Mouse (Mus musculus) midbrain, embryonic 13.5 days (tissue): ENCODE data around the gene Tent5c. TPM values are rescaled to one million over a fixed set of nuclear protein-coding genes. Genes with fewer than 3 reads are reported as not detected.

ENCODE experiments used
- ATAC-seq: fragments of 200-750 bp; cut with Nextera tagmentation; 2 replicates; pipeline ENCODE4 v1.8.0; 2017; ENCODE audit warnings: mild to moderate bottlenecking, moderate TSS enrichment, moderate library complexity
- H3K27ac ChIP-seq: fragments of 300-500 bp; sonication (generic); 2 replicates; pipeline ENCODE4 v1.5.1; 2015; ENCODE audit warnings: inconsistent platforms, mild to moderate bottlenecking, moderate library complexity
- H3K27me3 ChIP-seq: fragments of 300-500 bp; sonication (generic); 2 replicates; pipeline ENCODE4 v1.6.1; 2015; ENCODE audit warnings: mild to moderate bottlenecking, inconsistent platforms
- H3K36me3 ChIP-seq: fragments of 300-500 bp; sonication (generic); 2 replicates; pipeline ENCODE4 v1.6.1; 2015; ENCODE audit warnings: mild to moderate bottlenecking, inconsistent platforms
- H3K4me1 ChIP-seq: fragments of 300-500 bp; sonication (generic); replicated peaks from 2 replicates; pipeline ENCODE4 v1.6.1; 2015; ENCODE audit warnings: inconsistent platforms
- H3K4me2 ChIP-seq: fragments of 300-500 bp; sonication (generic); replicated peaks from 2 replicates; pipeline ENCODE4 v1.6.1; 2015; ENCODE audit warnings: moderate library complexity, mild to moderate bottlenecking, inconsistent platforms
- H3K4me3 ChIP-seq: fragments of 300-500 bp; sonication (generic); replicated peaks from 2 replicates; pipeline ENCODE4 v1.5.1; 2015; ENCODE audit warnings: mild to moderate bottlenecking, inconsistent platforms
- H3K9ac ChIP-seq: fragments of 300-500 bp; sonication (generic); replicated peaks from 2 replicates; pipeline ENCODE4 v1.6.1; 2015; ENCODE audit warnings: mild to moderate bottlenecking, inconsistent platforms
- H3K9me3 ChIP-seq: fragments of 300-500 bp; sonication (generic); 2 replicates; pipeline ENCODE4 v1.6.1; 2016; ENCODE audit warnings: mild to moderate bottlenecking, inconsistent platforms
- WGBS: fragments of 180-500 bp; shearing (Covaris S2); methylation state at CpG from one replicate; pipeline ENCODE4 v1.1.7; 2015; 5-methylcytosine and 5-hydroxymethylcytosine counted together
- polyA plus RNA-seq: library from polyadenylated mRNA; unstranded; fragments of >200 nt; fragmentation: Nextera tagmentation; extraction: Ambion mirVana; gene quantifications from 2 replicates; pipeline ENCODE4 v1.2.1, GENCODE M21; 2015

Tent5c gene
- polyA plus RNA-seq: 3.9 and 4.8 TPM in 2 replicates

GRCm38 (mm10) chr3:100489133-100490009, at the start of gene Tent5c:
TSS of gene Tent5c (minus strand) at chr3:100489324.
- ATAC-seq: peak; percentile 88
- WGBS: under 1% methylated on average over 70 of the region's 73 CpGs
- H3K36me3 ChIP-seq: no peaks in the 10 kb centered on the region
- no peak within 1 kb of the TSS for H3K27ac ChIP-seq
- H3K4me2 ChIP-seq: peak within 1 kb of the TSS; percentile 96
- peaks cover 29% of the 10 kb centered on the region for H3K4me1 ChIP-seq
- H3K9me3 ChIP-seq: no peaks in the 10 kb centered on the region
- H3K9ac ChIP-seq: peak within 1 kb of the TSS; percentile 56
- peaks cover 59% of the 10 kb centered on the region for H3K27me3 ChIP-seq
- peak within 1 kb of the TSS; percentile 70 for H3K4me3 ChIP-seq

DNA sequence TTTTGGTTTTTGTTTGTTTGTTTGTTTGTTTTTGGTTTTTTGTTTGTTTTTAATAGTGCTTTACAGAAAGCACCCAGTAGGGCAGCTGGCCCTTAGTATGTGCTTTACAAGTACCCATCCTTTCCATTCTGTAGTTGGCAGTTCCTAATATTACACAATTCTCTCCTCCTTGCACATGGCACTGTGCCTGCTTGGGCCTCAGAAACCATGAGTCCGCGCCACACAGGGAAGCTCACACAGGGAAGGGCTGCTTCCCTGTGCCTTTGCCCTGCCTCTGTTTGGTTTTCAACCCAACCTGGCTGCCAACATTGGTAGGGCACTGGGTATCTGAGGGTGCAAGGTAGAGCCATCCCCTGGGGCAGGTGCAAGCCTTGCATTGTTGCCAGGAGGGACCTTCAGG, 47.6 kb upstream of the Tent5c start:
- H3K27me3 ChIP-seq: no peaks in the 10 kb centered on the region
- no peak overlapping the region for H3K27ac ChIP-seq
- no peaks in the 10 kb centered on the region for H3K4me1 ChIP-seq
- no peaks in the 10 kb centered on the region for H3K36me3 ChIP-seq
- H3K9me3 ChIP-seq: no peaks in the 10 kb centered on the region
- H3K4me2 ChIP-seq: no peak overlapping the region
- H3K9ac ChIP-seq: no peak overlapping the region
- ATAC-seq: no peak
- 89% methylated on average over 2 of the region's 2 CpGs for WGBS
- H3K4me3 ChIP-seq: no peak overlapping the region

- ATAC-seq: no peak
- H3K27ac ChIP-seq: no peak overlapping the region
- H3K4me1 ChIP-seq: no peaks in the 10 kb centered on the region
- no peak overlapping the region for H3K4me3 ChIP-seq
- no peak overlapping the region for H3K4me2 ChIP-seq
- no peaks in the 10 kb centered on the region for H3K9me3 ChIP-seq
- H3K36me3 ChIP-seq: no peaks in the 10 kb centered on the region
- no peaks in the 10 kb centered on the region for H3K27me3 ChIP-seq
- H3K9ac ChIP-seq: no peak overlapping the region
- WGBS: 76% methylated on average over 4 of the region's 4 CpGs
These were observed 46.8 kb upstream of the Tent5c start for GRCm38 (mm10) chr3:100535902-100536301.

DNA sequence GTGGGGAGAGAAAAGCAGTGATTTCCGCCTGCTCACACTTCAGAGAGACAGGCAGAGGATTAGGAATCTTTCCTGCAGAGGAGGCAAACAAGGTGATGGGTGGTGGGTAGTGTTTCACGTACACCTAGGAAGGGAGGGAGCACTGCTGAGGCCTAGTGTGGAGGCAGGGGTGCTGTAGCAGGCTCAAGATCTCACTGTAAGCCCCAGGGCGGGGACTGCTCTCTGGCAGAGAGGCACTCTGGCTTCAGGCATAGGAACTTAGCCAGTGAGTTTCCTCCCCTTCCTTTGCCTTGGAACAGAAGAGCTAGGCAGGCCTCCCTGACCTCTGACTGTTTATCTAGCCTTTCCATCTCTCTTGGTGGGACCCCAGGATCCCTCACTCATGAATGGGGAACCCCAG, 46.2 kb upstream of the Tent5c start:
- 51% methylated on average over 3 of the region's 3 CpGs for WGBS
- ATAC-seq: no peak
- Histone ChIP-seq H3K36me3 (no peaks in the 10 kb centered on the region), H3K27ac (no peak overlapping the region), H3K9me3 (no peaks in the 10 kb centered on the region), H3K27me3 (no peaks in the 10 kb centered on the region), H3K4me1 (no peaks in the 10 kb centered on the region), H3K4me2 (no peak overlapping the region), H3K9ac (no peak overlapping the region), H3K4me3 (no peak overlapping the region)

- WGBS: 84% methylated on average over 3 of the region's 3 CpGs
- ATAC-seq: no peak
- H3K27me3 ChIP-seq: no peaks in the 10 kb centered on the region
- H3K9ac ChIP-seq: no peak overlapping the region
- no peaks in the 10 kb centered on the region for H3K9me3 ChIP-seq
- H3K27ac ChIP-seq: no peak overlapping the region
- H3K36me3 ChIP-seq: no peaks in the 10 kb centered on the region
- H3K4me2 ChIP-seq: no peak overlapping the region
- H3K4me3 ChIP-seq: no peak overlapping the region
- no peaks in the 10 kb centered on the region for H3K4me1 ChIP-seq
These were observed 45.3 kb upstream of the Tent5c start for GRCm38 (mm10) chr3:100534394-100534793.

- no peak overlapping the region for H3K9ac ChIP-seq
- H3K27ac ChIP-seq: no peak overlapping the region
- H3K36me3 ChIP-seq: no peaks in the 10 kb centered on the region
- no peak overlapping the region for H3K4me2 ChIP-seq
- H3K4me3 ChIP-seq: no peak overlapping the region
- H3K4me1 ChIP-seq: no peaks in the 10 kb centered on the region
- ATAC-seq: no peak
- no peaks in the 10 kb centered on the region for H3K27me3 ChIP-seq
- H3K9me3 ChIP-seq: no peaks in the 10 kb centered on the region
These were observed 44.3 kb upstream of the Tent5c start for GRCm38 (mm10) chr3:100533429-100533828.

GRCm38 (mm10) chr3:100530919-100531318, 41.8 kb upstream of the Tent5c start:
- H3K4me2 ChIP-seq: no peak overlapping the region
- no peak overlapping the region for H3K27ac ChIP-seq
- H3K4me1 ChIP-seq: no peaks in the 10 kb centered on the region
- H3K27me3 ChIP-seq: no peaks in the 10 kb centered on the region
- H3K9me3 ChIP-seq: no peaks in the 10 kb centered on the region
- no peak for ATAC-seq
- 94% methylated on average over 5 of the region's 5 CpGs for WGBS
- H3K9ac ChIP-seq: no peak overlapping the region
- H3K4me3 ChIP-seq: no peak overlapping the region
- H3K36me3 ChIP-seq: no peaks in the 10 kb centered on the region

- no peak for ATAC-seq
- 88% methylated on average over 7 of the region's 7 CpGs for WGBS
- no peak overlapping the region for H3K9ac ChIP-seq
- no peaks in the 10 kb centered on the region for H3K27me3 ChIP-seq
- no peaks in the 10 kb centered on the region for H3K4me1 ChIP-seq
- H3K36me3 ChIP-seq: no peaks in the 10 kb centered on the region
- no peak overlapping the region for H3K4me2 ChIP-seq
- H3K27ac ChIP-seq: no peak overlapping the region
- H3K9me3 ChIP-seq: no peaks in the 10 kb centered on the region
- H3K4me3 ChIP-seq: no peak overlapping the region
These were observed 41.2 kb upstream of the Tent5c start for GRCm38 (mm10) chr3:100530244-100530788.

DNA sequence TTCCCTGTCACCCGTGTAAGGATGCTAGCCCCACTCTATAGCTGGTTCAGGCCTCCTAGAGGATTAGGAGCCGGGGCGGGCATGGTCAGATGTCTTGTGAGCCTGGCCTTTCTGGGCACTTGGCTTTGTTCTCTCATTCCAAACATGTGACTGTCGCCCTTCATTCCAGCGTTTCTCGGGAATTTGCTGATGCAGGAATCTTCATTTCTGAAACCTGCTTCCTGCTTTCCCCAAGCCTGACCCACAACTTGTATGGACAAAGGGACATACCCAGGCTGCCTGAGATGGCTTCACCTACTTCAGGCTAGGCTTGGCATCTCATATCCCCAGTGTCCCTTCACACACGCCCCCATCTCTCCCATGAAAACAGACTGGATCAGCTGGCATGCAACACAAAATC, 33.5 kb upstream of the Tent5c start:
- no peak for ATAC-seq
- no peak overlapping the region for H3K27ac ChIP-seq
- H3K4me1 ChIP-seq: no peaks in the 10 kb centered on the region
- no peaks in the 10 kb centered on the region for H3K9me3 ChIP-seq
- H3K9ac ChIP-seq: no peak overlapping the region
- H3K4me3 ChIP-seq: no peak overlapping the region
- no peaks in the 10 kb centered on the region for H3K27me3 ChIP-seq
- no peak overlapping the region for H3K4me2 ChIP-seq
- WGBS: 80% methylated on average over 7 of the region's 7 CpGs
- no peaks in the 10 kb centered on the region for H3K36me3 ChIP-seq

DNA sequence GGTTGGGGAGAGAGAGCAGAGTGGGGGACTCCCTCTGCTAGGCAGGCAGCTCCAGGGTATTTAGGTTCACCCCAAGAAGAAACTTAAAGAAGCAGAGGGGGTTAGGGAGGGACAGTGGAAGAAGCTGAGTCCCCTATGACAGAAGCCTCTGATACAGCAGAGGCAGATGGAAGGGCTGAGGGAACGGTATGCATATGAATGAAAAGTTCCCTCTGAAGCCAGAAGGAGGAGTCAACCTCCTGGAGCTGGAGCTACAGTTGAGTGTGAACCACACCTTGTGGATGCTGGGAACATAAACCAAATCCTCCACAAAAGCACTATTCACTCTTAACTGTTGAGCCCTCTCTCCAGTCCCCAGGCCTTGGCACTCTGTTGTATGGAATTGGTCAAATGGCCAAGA, 32.5 kb upstream of the Tent5c start:
- Histone ChIP-seq H3K4me3 (no peak overlapping the region), H3K27me3 (no peaks in the 10 kb centered on the region), H3K27ac (no peak overlapping the region), H3K9me3 (no peaks in the 10 kb centered on the region), H3K9ac (no peak overlapping the region), H3K4me1 (no peaks in the 10 kb centered on the region), H3K36me3 (no peaks in the 10 kb centered on the region), H3K4me2 (no peak overlapping the region)
- 65% methylated on average over 1 of the region's 1 CpGs for WGBS
- ATAC-seq: no peak

DNA sequence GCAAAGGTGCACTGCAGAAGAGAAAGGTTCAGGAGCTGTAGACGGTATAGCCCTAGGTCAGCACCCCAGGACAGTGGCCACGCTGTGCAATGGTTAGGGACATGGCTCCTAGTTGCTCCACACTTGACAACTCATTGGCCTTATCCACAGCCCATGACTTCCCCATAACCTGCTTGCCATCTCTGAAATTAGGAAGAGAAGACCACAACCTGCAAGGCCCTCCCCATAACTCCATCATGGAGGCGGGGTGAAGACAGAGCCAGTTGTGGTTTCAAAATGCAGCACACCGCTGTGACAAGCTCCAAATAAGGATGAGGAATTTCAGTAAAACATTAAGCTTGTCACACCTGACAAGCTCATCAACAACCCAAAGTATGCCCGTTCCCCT, 26.6 kb upstream of the Tent5c start:
- Histone ChIP-seq H3K27ac (no peak overlapping the region), H3K9me3 (no peaks in the 10 kb centered on the region), H3K4me2 (no peak overlapping the region), H3K9ac (no peak overlapping the region), H3K27me3 (no peaks in the 10 kb centered on the region), H3K4me3 (no peak overlapping the region), H3K4me1 (no peaks in the 10 kb centered on the region), H3K36me3 (no peaks in the 10 kb centered on the region)
- WGBS: 85% methylated on average over 5 of the region's 5 CpGs
- no peak for ATAC-seq

- 78% methylated on average over 8 of the region's 8 CpGs for WGBS
- H3K27me3 ChIP-seq: no peaks in the 10 kb centered on the region
- H3K4me1 ChIP-seq: no peaks in the 10 kb centered on the region
- H3K27ac ChIP-seq: no peak overlapping the region
- no peak overlapping the region for H3K4me2 ChIP-seq
- ATAC-seq: no peak
- no peaks in the 10 kb centered on the region for H3K36me3 ChIP-seq
- H3K9me3 ChIP-seq: no peaks in the 10 kb centered on the region
- H3K4me3 ChIP-seq: no peak overlapping the region
- H3K9ac ChIP-seq: no peak overlapping the region
These were observed 26.1 kb upstream of the Tent5c start for GRCm38 (mm10) chr3:100515093-100515753.
